Mouse (Mus musculus) brain, adult 10 weeks (tissue): Measurements from ENCODE around the gene Olfr846. TPM values are rescaled to one million over a fixed set of nuclear protein-coding genes. Genes with fewer than 3 reads are reported as not detected.

Experiments
- polyA plus RNA-seq: library from polyadenylated mRNA; stranded (reverse); fragments of 350-450 nt; fragmentation: Illumina TruSeq; extraction: RNeasy Lipid Tissue Mini Kit (QIAGEN cat#74804); gene quantifications from one replicate; pipeline ENCODE4 v1.2.3, GENCODE M21; 2015; ENCODE audit warnings: low read depth, low replicate concordance

The Olfr846 gene
- not detected for polyA plus RNA-seq

DNA sequence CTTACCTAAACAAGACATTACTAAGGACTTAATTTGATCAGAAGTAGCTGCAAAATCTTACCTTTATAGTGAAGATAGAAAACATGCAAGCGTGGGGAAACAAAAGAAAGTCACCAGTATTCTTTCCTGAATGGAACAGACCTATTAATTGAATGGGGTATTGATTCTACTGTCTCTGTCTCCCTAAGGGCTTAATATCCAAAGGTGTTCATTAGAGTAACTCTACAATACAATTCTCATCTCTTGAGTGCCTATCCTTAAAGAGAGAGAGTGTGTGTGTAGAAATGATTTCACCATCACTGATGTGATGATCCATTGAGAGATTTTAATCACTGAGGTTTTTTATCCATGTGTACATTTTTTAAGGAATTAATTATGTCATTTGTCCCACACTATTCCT is at the start of gene Olfr846:
Gene Olfr846 (minus strand): TSS at position 101 of the 400 bp plus-strand sequence.

DNA sequence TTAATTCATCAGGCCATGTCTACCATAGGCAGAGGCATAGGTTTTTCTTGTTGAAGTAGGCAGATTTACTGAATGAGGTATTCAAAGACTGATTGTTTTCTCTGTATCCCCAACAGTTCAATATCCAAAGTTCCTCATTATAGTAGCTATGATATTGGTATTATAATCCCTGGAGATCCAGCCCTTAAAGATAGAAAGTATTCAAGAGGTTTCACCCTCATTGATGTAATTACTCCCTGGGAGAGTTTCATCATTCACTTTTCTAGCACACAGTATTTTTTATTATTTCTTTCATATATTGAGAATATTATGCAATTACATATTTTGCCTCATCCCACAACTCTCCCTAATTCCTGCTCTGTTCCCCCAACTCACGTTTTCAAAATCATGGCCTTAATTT is 14.8 kb upstream of the Olfr846 start, which contains the start of gene Olfr847:
Gene Olfr847 (minus strand): TSS at position 101 of the 400 bp plus-strand sequence.

DNA sequence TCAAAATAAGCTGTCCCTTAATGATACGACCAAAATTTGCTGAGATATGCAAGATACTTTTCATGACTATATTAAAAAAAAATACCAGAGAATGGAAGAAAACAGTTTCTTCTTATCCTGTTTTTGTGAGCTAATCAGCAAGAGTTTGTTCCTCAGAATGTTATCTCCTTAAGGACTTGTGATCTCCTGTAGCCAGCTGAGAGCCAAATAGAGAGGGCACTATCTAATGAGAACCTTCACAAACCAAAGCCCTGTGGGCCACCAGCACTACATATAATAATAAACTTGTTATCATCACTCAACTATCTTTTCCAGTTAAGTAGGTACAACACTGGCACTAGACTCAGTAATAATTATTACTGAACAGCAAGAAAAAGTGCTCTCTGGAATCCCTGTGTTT is 27.6 kb downstream of the Olfr846 start, which contains the start of gene Olfr845:
Gene Olfr845 (plus strand): TSS at position 301 of the 400 bp plus-strand sequence.

GRCm38 (mm10) chr9:19316047-19316446 is 47.8 kb downstream of the Olfr846 start, which contains the start of gene Olfr844:
Gene Olfr844, plus strand, starts transcription at chr9:19316347.

Other genes with a start within 250 kb of the Olfr846 start
- not detected for gene Olfr836, start 243.6 kb downstream of the Olfr846 start, polyA plus RNA-seq
- gene Olfr837, start 227.7 kb downstream of the Olfr846 start, polyA plus RNA-seq, result not detected
- not detected for gene Olfr839-ps1, start 186.7 kb downstream of the Olfr846 start, polyA plus RNA-seq
- not detected for gene Olfr843, start 112.0 kb downstream of the Olfr846 start, polyA plus RNA-seq
- not detected for gene Olfr844, start 47.7 kb downstream of the Olfr846 start, polyA plus RNA-seq
- gene Olfr845, start 27.5 kb downstream of the Olfr846 start, polyA plus RNA-seq, result not detected
- not detected for gene Olfr847, start 14.7 kb upstream of the Olfr846 start, polyA plus RNA-seq
- gene Olfr849, start 76.3 kb upstream of the Olfr846 start, polyA plus RNA-seq, result not detected
- not detected for gene Olfr850, start 114.2 kb upstream of the Olfr846 start, polyA plus RNA-seq
- not detected for gene Olfr851, start 129.3 kb upstream of the Olfr846 start, polyA plus RNA-seq
- not detected for gene Olfr853, start 177.1 kb upstream of the Olfr846 start, polyA plus RNA-seq
- not detected for gene Olfr854, start 203.4 kb upstream of the Olfr846 start, polyA plus RNA-seq
- gene Olfr855, start 218.6 kb upstream of the Olfr846 start, polyA plus RNA-seq, result not detected